Mouse (Mus musculus): Measurements from ENCODE around the gene Kcnq2. TPM values are rescaled to one million over a fixed set of nuclear protein-coding genes. Genes with fewer than 3 reads are reported as not detected.

Kcnq2 gene
- polyA plus RNA-seq, 1 experiment = not detected

GRCm38 (mm10) chr2:181157180-181157579 is 22.1 kb upstream of the Kcnq2 start:
- TF ChIP-seq CTCF (IDR thresholded peaks at IDR 0.05; ENCODE audit: control insufficient read depth, insufficient read depth, insufficient read length) = no peak
- no peak for TF ChIP-seq FOSL1 (IDR thresholded peaks at IDR 0.05; ENCODE audit: insufficient read depth, low read length, poor library complexity, severe bottlenecking)
- no peak overlapping the region for H3ac ChIP-seq (ENCODE audit: control insufficient read depth, insufficient read length, low read depth)
- H3K4me3 ChIP-seq (ENCODE audit: insufficient read depth, poor library complexity, severe bottlenecking) = no peak overlapping the region
- H3K79me3 ChIP-seq (ENCODE audit: low read depth) = no peaks in the 10 kb centered on the region
- H3K36me3 ChIP-seq (ENCODE audit: control insufficient read depth, insufficient read depth) = no peaks in the 10 kb centered on the region
- H3K27me3 ChIP-seq (ENCODE audit: control insufficient read depth, insufficient read depth, insufficient read length) = peaks cover 63% of the 10 kb centered on the region
- no peaks in the 10 kb centered on the region for H3K79me2 ChIP-seq (ENCODE audit: control insufficient read depth, insufficient read depth)

- no peak within 1 kb of the TSS for H3ac ChIP-seq (ENCODE audit: control insufficient read depth, insufficient read length, low read depth)
- no peak for TF ChIP-seq MYOG (IDR thresholded peaks at IDR 0.05; ENCODE audit: control insufficient read depth, extremely low read depth, insufficient read length)
- no peak for TF ChIP-seq MYOD1 (IDR thresholded peaks at IDR 0.05; ENCODE audit: control insufficient read depth, insufficient read length, low read depth)
- no peak for TF ChIP-seq CEBPB (IDR thresholded peaks at IDR 0.05; ENCODE audit: low read depth)
- no peak for TF ChIP-seq CTCF (IDR thresholded peaks at IDR 0.05; ENCODE audit: control insufficient read depth, insufficient read depth, insufficient read length)
- TF ChIP-seq MAX (IDR thresholded peaks at IDR 0.05) = no peak
- no peak for TF ChIP-seq FOSL1 (IDR thresholded peaks at IDR 0.05; ENCODE audit: insufficient read depth, low read length, poor library complexity, severe bottlenecking)
- no peak for TF ChIP-seq USF1 (IDR thresholded peaks at IDR 0.05; ENCODE audit: low read depth)
- no peaks in the 10 kb centered on the region for H3K79me2 ChIP-seq (ENCODE audit: control insufficient read depth, insufficient read depth)
- H3K79me3 ChIP-seq (ENCODE audit: low read depth) = no peaks in the 10 kb centered on the region
- no peaks in the 10 kb centered on the region for H3K36me3 ChIP-seq (ENCODE audit: control insufficient read depth, insufficient read depth)
- no peak within 1 kb of the TSS for H3K4me3 ChIP-seq (ENCODE audit: insufficient read depth, poor library complexity, severe bottlenecking)
- peaks cover 60% of the 10 kb centered on the region for H3K27me3 ChIP-seq (ENCODE audit: control insufficient read depth, insufficient read depth, insufficient read length)
Observed at GRCm38 (mm10) chr2:181156248-181157121, 21.4 kb upstream of the Kcnq2 start, which contains the start of gene Eef1a2. Gene Eef1a2, minus strand, starts transcription at chr2:181157014.

GRCm38 (mm10) chr2:181155801-181156200 is 20.7 kb upstream of the Kcnq2 start:
- Histone ChIP-seq H3K79me3 (ENCODE audit: low read depth) (no peaks in the 10 kb centered on the region), H3K79me2 (ENCODE audit: control insufficient read depth, insufficient read depth) (no peaks in the 10 kb centered on the region), H3K27me3 (ENCODE audit: control insufficient read depth, insufficient read depth, insufficient read length) (peaks cover 61% of the 10 kb centered on the region), H3K36me3 (ENCODE audit: control insufficient read depth, insufficient read depth) (no peaks in the 10 kb centered on the region), H3ac (ENCODE audit: control insufficient read depth, insufficient read length, low read depth) (no peak overlapping the region), H3K4me3 (ENCODE audit: insufficient read depth, poor library complexity, severe bottlenecking) (no peak overlapping the region)
- TF ChIP-seq CTCF (IDR thresholded peaks at IDR 0.05; ENCODE audit: control insufficient read depth, insufficient read depth, insufficient read length) (no peak), MYOG (IDR thresholded peaks at IDR 0.05; ENCODE audit: control insufficient read depth, extremely low read depth, insufficient read length) (no peak), MYOD1 (IDR thresholded peaks at IDR 0.05; ENCODE audit: control insufficient read depth, insufficient read length, low read depth) (no peak), CEBPB (IDR thresholded peaks at IDR 0.05; ENCODE audit: low read depth) (no peak), FOSL1 (IDR thresholded peaks at IDR 0.05; ENCODE audit: insufficient read depth, low read length, poor library complexity, severe bottlenecking) (no peak), MAX (IDR thresholded peaks at IDR 0.05) (no peak)

GRCm38 (mm10) chr2:181154831-181155415 is 19.8 kb upstream of the Kcnq2 start:
- H3K36me3 ChIP-seq (ENCODE audit: control insufficient read depth, insufficient read depth) = no peaks in the 10 kb centered on the region
- no peaks in the 10 kb centered on the region for H3K79me2 ChIP-seq (ENCODE audit: control insufficient read depth, insufficient read depth)
- TF ChIP-seq MYOD1 (IDR thresholded peaks at IDR 0.05; ENCODE audit: control insufficient read depth, insufficient read length, low read depth) = no peak
- no peak for TF ChIP-seq CTCF (IDR thresholded peaks at IDR 0.05; ENCODE audit: control insufficient read depth, insufficient read depth, insufficient read length)
- TF ChIP-seq MYOG (IDR thresholded peaks at IDR 0.05; ENCODE audit: control insufficient read depth, extremely low read depth, insufficient read length) = no peak
- no peak for TF ChIP-seq USF1 (IDR thresholded peaks at IDR 0.05; ENCODE audit: low read depth)
- no peak for TF ChIP-seq FOSL1 (IDR thresholded peaks at IDR 0.05; ENCODE audit: insufficient read depth, low read length, poor library complexity, severe bottlenecking)
- no peak for TF ChIP-seq MAX (IDR thresholded peaks at IDR 0.05)
- TF ChIP-seq CEBPB (IDR thresholded peaks at IDR 0.05; ENCODE audit: low read depth) = no peak
- H3K79me3 ChIP-seq (ENCODE audit: low read depth) = no peaks in the 10 kb centered on the region
- H3K27me3 ChIP-seq (ENCODE audit: control insufficient read depth, insufficient read depth, insufficient read length) = peaks cover 68% of the 10 kb centered on the region
- no peak overlapping the region for H3ac ChIP-seq (ENCODE audit: control insufficient read depth, insufficient read length, low read depth)
- H3K4me3 ChIP-seq (ENCODE audit: insufficient read depth, poor library complexity, severe bottlenecking) = no peak overlapping the region

- Histone ChIP-seq H3ac (ENCODE audit: control insufficient read depth, insufficient read length, low read depth) (no peak overlapping the region), H3K36me3 (ENCODE audit: control insufficient read depth, insufficient read depth) (no peaks in the 10 kb centered on the region), H3K4me3 (ENCODE audit: insufficient read depth, poor library complexity, severe bottlenecking) (no peak overlapping the region), H3K27me3 (ENCODE audit: control insufficient read depth, insufficient read depth, insufficient read length) (peaks cover 70% of the 10 kb centered on the region), H3K79me3 (ENCODE audit: low read depth) (no peaks in the 10 kb centered on the region), H3K79me2 (ENCODE audit: control insufficient read depth, insufficient read depth) (no peaks in the 10 kb centered on the region)
- no peak for TF ChIP-seq CEBPB (IDR thresholded peaks at IDR 0.05; ENCODE audit: low read depth)
- no peak for TF ChIP-seq USF1 (IDR thresholded peaks at IDR 0.05; ENCODE audit: low read depth)
- TF ChIP-seq MYOD1 (IDR thresholded peaks at IDR 0.05; ENCODE audit: control insufficient read depth, insufficient read length, low read depth) = no peak
- no peak for TF ChIP-seq MAX (IDR thresholded peaks at IDR 0.05)
- no peak for TF ChIP-seq CTCF (IDR thresholded peaks at IDR 0.05; ENCODE audit: control insufficient read depth, insufficient read depth, insufficient read length)
- TF ChIP-seq FOSL1 (IDR thresholded peaks at IDR 0.05; ENCODE audit: insufficient read depth, low read length, poor library complexity, severe bottlenecking) = no peak
- TF ChIP-seq MYOG (IDR thresholded peaks at IDR 0.05; ENCODE audit: control insufficient read depth, extremely low read depth, insufficient read length) = no peak
Observed at GRCm38 (mm10) chr2:181154361-181154760, 19.3 kb upstream of the Kcnq2 start.
